Mouse (Mus musculus): ENCODE measurements around the gene Nr6a1.

- TF ChIP-seq IRF4 (IDR thresholded peaks at IDR 0.05; ENCODE audit: low read depth, low read length) (no peak), CTCF (conservative IDR thresholded peaks at IDR 0.05 in 1 of 2, IDR thresholded peaks at IDR 0.05 in 1 of 2; ENCODE audit: low read depth in 2 of 2, low read length in 2 of 2) (no peak), E2F4 (IDR thresholded peaks at IDR 0.05; ENCODE audit: insufficient replicate concordance, low read depth, low read length) (no peak), POLR2A (IDR thresholded peaks at IDR 0.05; ENCODE audit: low read depth, low read length) (no peak), USF2 (conservative IDR thresholded peaks at IDR 0.05; ENCODE audit: low read depth, low read length) (no peak), ZMIZ1 (IDR thresholded peaks at IDR 0.05; ENCODE audit: low read depth, low read length) (no peak), EP300 (IDR thresholded peaks at IDR 0.05; ENCODE audit: low read length) (no peak), ZC3H11A (IDR thresholded peaks at IDR 0.05; ENCODE audit: low read depth, low read length) (no peak), POLR2AphosphoS2 (IDR thresholded peaks at IDR 0.05; ENCODE audit: low read depth, low read length) (no peak), TBP (conservative IDR thresholded peaks at IDR 0.05; ENCODE audit: low read depth, low read length) (no peak)
Observed at GRCm38 (mm10) chr2:38943161-38943560, 15.7 kb upstream of the Nr6a1 start.
